Mouse (Mus musculus) lung, postnatal 0 days (tissue): ENCODE measurements around the gene Fbxl8.

Experiments
- CTCF ChIP-seq: IDR thresholded peaks from 2 replicates; pipeline ENCODE4 v1.5.1; 2016; ENCODE audit warnings: antibody characterized with exemption, mild to moderate bottlenecking
- EP300 ChIP-seq: IDR thresholded peaks from 2 replicates; pipeline ENCODE4 v1.6.1; 2016; ENCODE audit warnings: antibody characterized with exemption, mild to moderate bottlenecking, control low read depth

- no peak for TF ChIP-seq EP300
- peak; percentile 39 for TF ChIP-seq CTCF
Measured at GRCm38 (mm10) chr8:105306146-105306691, 41.8 kb downstream of the Fbxl8 start.
